Comparison of ENCODE assay signal across 8 mouse cellular contexts in genomic region chr9:50722451-50722911, GRCm38 (mm10). TPM values are rescaled to one million over a fixed set of nuclear protein-coding genes. Genes with fewer than 3 reads are reported as not detected.
DNase-seq lines count a peak whose midpoint lies in the region; ATAC-seq lines count a peak whose summit lies in the region.
"Had no signal": no experiment of that assay in that cellular context is flagged by ENCODE, and none has a peak within 500 bp of the region (broad histone marks: within the 10 kb centered on the region; RNA-seq: fewer than 3 reads in every experiment).

No protein-coding gene starts in this region.

- no peaks in the 10 kb centered on the region for H3K9me3 ChIP-seq in hindbrain, embryonic 13.5 days
- H3K9me3 ChIP-seq in hindbrain, embryonic 11.5 days (ENCODE audit: control insufficient read depth, low read length), result no peaks in the 10 kb centered on the region
- no peaks in the 10 kb centered on the region for H3K9me3 ChIP-seq in heart, embryonic 16.5 days (replicated peaks; ENCODE audit: control insufficient read depth, low read length)

- DNase-seq in hindbrain, embryonic 11.5 days (ENCODE audit: low spot score), result no peak
- peak; percentile 37 for DNase-seq in MN1 (ENCODE audit: low spot score)
- DNase-seq in cerebellum, adult 9-10 months, result peak; percentile 68
- DNase-seq in adrenal gland, adult 18-20 months (ENCODE audit: low spot score in 2 of 2), result no peak
- DNase-seq: kidney, postnatal 25 days had no signal

- no peak overlapping the region for H3K9ac ChIP-seq in hindbrain, embryonic 13.5 days
- no peak overlapping the region for H3K9ac ChIP-seq in hindbrain, embryonic 11.5 days (ENCODE audit: low read depth, low read length)
- H3K9ac ChIP-seq in heart, embryonic 16.5 days (ENCODE audit: low read length), result peak overlapping the region; percentile 15; the same call in 1 of the 2 replicates

- no peaks in the 10 kb centered on the region for H3K27me3 ChIP-seq in hindbrain, embryonic 13.5 days
- no peaks in the 10 kb centered on the region for H3K27me3 ChIP-seq in hindbrain, embryonic 11.5 days (ENCODE audit: control insufficient read depth, insufficient read depth, low read length)
- H3K27me3 ChIP-seq in heart, embryonic 16.5 days (ENCODE audit: control insufficient read depth, insufficient read depth, low read length), result no peaks in the 10 kb centered on the region

- H3K27ac ChIP-seq in hindbrain, embryonic 13.5 days, result peak overlapping the region; percentile 83
- no peak overlapping the region for H3K27ac ChIP-seq in hindbrain, embryonic 11.5 days (ENCODE audit: low read depth, low read length)
- H3K27ac ChIP-seq in heart, embryonic 16.5 days (ENCODE audit: low read length), result peak overlapping the region; percentile 98

- peak overlapping the region; percentile 22 for H3K4me2 ChIP-seq in hindbrain, embryonic 13.5 days
- no peak overlapping the region for H3K4me2 ChIP-seq in hindbrain, embryonic 11.5 days (replicated peaks; ENCODE audit: low read depth, low read length)
- peak overlapping the region; percentile 68 for H3K4me2 ChIP-seq in heart, embryonic 16.5 days (ENCODE audit: low read depth, low read length)

- peaks cover 10% of the 10 kb centered on the region; the same call in 1 of the 2 replicates for H3K36me3 ChIP-seq in hindbrain, embryonic 13.5 days
- H3K36me3 ChIP-seq in hindbrain, embryonic 11.5 days (ENCODE audit: control insufficient read depth, insufficient read depth, low read length), result no peaks in the 10 kb centered on the region
- no peaks in the 10 kb centered on the region for H3K36me3 ChIP-seq in heart, embryonic 16.5 days (ENCODE audit: control insufficient read depth, insufficient read depth)

- WGBS in hindbrain, embryonic 13.5 days, result 27% methylated on average over 8 of the region's 8 CpGs
- WGBS in hindbrain, embryonic 11.5 days, result 40% methylated on average over 8 of the region's 8 CpGs
- 32% methylated on average over 8 of the region's 8 CpGs for WGBS in heart, embryonic 16.5 days

- peaks cover 63% of the 10 kb centered on the region for H3K4me1 ChIP-seq in hindbrain, embryonic 13.5 days (replicated peaks)
- no peaks in the 10 kb centered on the region for H3K4me1 ChIP-seq in hindbrain, embryonic 11.5 days (replicated peaks; ENCODE audit: control insufficient read depth, insufficient read depth, low read length)
- peaks cover 42% of the 10 kb centered on the region for H3K4me1 ChIP-seq in heart, embryonic 16.5 days (ENCODE audit: control insufficient read depth, insufficient read depth, low read length)

- peak; percentile 23; the same call in 1 of the 2 replicates for ATAC-seq in hindbrain, embryonic 13.5 days (ENCODE audit: low FRiP score)
- ATAC-seq in hindbrain, embryonic 11.5 days (ENCODE audit: low FRiP score), result no peak
- ATAC-seq in heart, embryonic 16.5 days (replicated peaks; ENCODE audit: extremely low read depth, insufficient read depth, low FRiP score), result peak; percentile 38
- ATAC-seq in erythroblast, adult 5-6 weeks (replicated peaks; ENCODE audit: low FRiP score, poor library complexity, severe bottlenecking), result no peak

- H3K4me3 ChIP-seq in hindbrain, embryonic 13.5 days, result no peak overlapping the region
- no peak overlapping the region for H3K4me3 ChIP-seq in hindbrain, embryonic 11.5 days (ENCODE audit: low read depth, low read length)
- H3K4me3 ChIP-seq in heart, embryonic 16.5 days (ENCODE audit: low read length), result no peak overlapping the region

RNA-seq across cellular contexts. Expression of gene Dixdc1, which starts 16.8 kb away (rescaled TPM):
- polyA plus RNA-seq in hindbrain, embryonic 13.5 days (2015; fragmentation: Nextera tagmentation; extraction: Ambion mirVana), result 35.0 and 36.4 TPM in 2 replicates
- 25.2 and 31.0 TPM in 2 replicates for polyA plus RNA-seq in hindbrain, embryonic 11.5 days (2014; fragmentation: Nextera tagmentation; extraction: Ambion mirVana)
- 8.6 and 10.3 TPM in 2 replicates for polyA plus RNA-seq in heart, embryonic 16.5 days (2015; fragmentation: Nextera tagmentation; extraction: Ambion mirVana)
- total RNA-seq in erythroblast, adult 5-6 weeks (2015; ENCODE audit: low replicate concordance), result not detected in 2 replicates
- 0.68 TPM in 1 of 2 replicates, not detected in the other for total RNA-seq in erythroblast, adult 5-6 weeks (2017; ENCODE audit: low replicate concordance)
- total RNA-seq in adrenal gland, adult 18-20 months (2021), result 1 to 10 TPM; 5.4 to 7.7 TPM

RNA-seq across cellular contexts. Expression of gene 2310030G06Rik, which starts 23.9 kb away (rescaled TPM):
- 1.1 and 1.9 TPM in 2 replicates for polyA plus RNA-seq in hindbrain, embryonic 13.5 days (2015; fragmentation: Nextera tagmentation; extraction: Ambion mirVana)
- polyA plus RNA-seq in hindbrain, embryonic 11.5 days (2014; fragmentation: Nextera tagmentation; extraction: Ambion mirVana), result 1.3 and 1.7 TPM in 2 replicates
- polyA plus RNA-seq in heart, embryonic 16.5 days (2015; fragmentation: Nextera tagmentation; extraction: Ambion mirVana), result 7.9 and 9.8 TPM in 2 replicates
- not detected in 2 replicates for total RNA-seq in erythroblast, adult 5-6 weeks (2015; ENCODE audit: low replicate concordance)
- not detected in 2 replicates for total RNA-seq in erythroblast, adult 5-6 weeks (2017; ENCODE audit: low replicate concordance)
- 1 to 10 TPM; 5.1 to 5.4 TPM for total RNA-seq in adrenal gland, adult 18-20 months (2021)

RNA-seq across cellular contexts. Expression of gene Cryab, which starts 28.6 kb away (rescaled TPM):
- 10.7 and 11.3 TPM in 2 replicates for polyA plus RNA-seq in hindbrain, embryonic 13.5 days (2015; fragmentation: Nextera tagmentation; extraction: Ambion mirVana)
- 5.9 and 7.4 TPM in 2 replicates for polyA plus RNA-seq in hindbrain, embryonic 11.5 days (2014; fragmentation: Nextera tagmentation; extraction: Ambion mirVana)
- polyA plus RNA-seq in heart, embryonic 16.5 days (2015; fragmentation: Nextera tagmentation; extraction: Ambion mirVana), result 1,241 and 1,315 TPM in 2 replicates
- not detected in 2 replicates for total RNA-seq in erythroblast, adult 5-6 weeks (2015; ENCODE audit: low replicate concordance)
- total RNA-seq in erythroblast, adult 5-6 weeks (2017; ENCODE audit: low replicate concordance), result not detected in 2 replicates
- total RNA-seq in adrenal gland, adult 18-20 months (2021), result 10 to 100 TPM; 26.1 to 89.2 TPM

RNA-seq across cellular contexts. Expression of gene Hspb2, which starts 29.7 kb away (rescaled TPM):
- 1.3 and 1.7 TPM in 2 replicates for polyA plus RNA-seq in hindbrain, embryonic 13.5 days (2015; fragmentation: Nextera tagmentation; extraction: Ambion mirVana)
- 1.9 and 2.4 TPM in 2 replicates for polyA plus RNA-seq in hindbrain, embryonic 11.5 days (2014; fragmentation: Nextera tagmentation; extraction: Ambion mirVana)
- 242 and 286 TPM in 2 replicates for polyA plus RNA-seq in heart, embryonic 16.5 days (2015; fragmentation: Nextera tagmentation; extraction: Ambion mirVana)
- not detected in 2 replicates for total RNA-seq in erythroblast, adult 5-6 weeks (2015; ENCODE audit: low replicate concordance)
- total RNA-seq in erythroblast, adult 5-6 weeks (2017; ENCODE audit: low replicate concordance), result not detected in 2 replicates
- 1 to 10 TPM; 1.7 to 3.4 TPM for total RNA-seq in adrenal gland, adult 18-20 months (2021)

RNA-seq across cellular contexts. Expression of gene Fdxacb1, which starts 45.6 kb away (rescaled TPM):
- polyA plus RNA-seq in hindbrain, embryonic 13.5 days (2015; fragmentation: Nextera tagmentation; extraction: Ambion mirVana), result 11.5 and 12.3 TPM in 2 replicates
- 13.4 and 15.5 TPM in 2 replicates for polyA plus RNA-seq in hindbrain, embryonic 11.5 days (2014; fragmentation: Nextera tagmentation; extraction: Ambion mirVana)
- 10.7 and 11.0 TPM in 2 replicates for polyA plus RNA-seq in heart, embryonic 16.5 days (2015; fragmentation: Nextera tagmentation; extraction: Ambion mirVana)
- 2.5 and 5.8 TPM in 2 replicates for total RNA-seq in erythroblast, adult 5-6 weeks (2015; ENCODE audit: low replicate concordance)
- 2.2 and 3.5 TPM in 2 replicates for total RNA-seq in erythroblast, adult 5-6 weeks (2017; ENCODE audit: low replicate concordance)
- total RNA-seq in adrenal gland, adult 18-20 months (2021), result 1 to 10 TPM; 4.5 to 5.6 TPM

Comparison
In these comparisons a context has a peak if more than half of its experiments do, and no peak if none do; other contexts are left out.
1. ATAC-seq: peak in hindbrain, embryonic 13.5 days (single experiment) and heart, embryonic 16.5 days (single experiment); none in hindbrain, embryonic 11.5 days (single experiment) and erythroblast, adult 5-6 weeks (single experiment).
2. DNase-seq: peak in MN1 (single experiment) and cerebellum, adult 9-10 months (single experiment); none in hindbrain, embryonic 11.5 days (single experiment) and adrenal gland, adult 18-20 months (0 of 2).
3. RNA of gene Cryab, which starts 28.6 kb away (polyA plus RNA-seq): 1,241 to 1,315 TPM in heart, embryonic 16.5 days; 10.7 to 11.3 TPM in hindbrain, embryonic 13.5 days and 5.9 to 7.4 TPM in hindbrain, embryonic 11.5 days; every median in the first group is over 100 times any median in the second.